Mouse (Mus musculus): ENCODE measurements at regions not wholly inside any gene's neighbourhood (a gene's known extent, or its start where the extent isn't known, plus 50 kb on each side); places are given as distances from the start of the nearest gene placed in this dataset.

DNA sequence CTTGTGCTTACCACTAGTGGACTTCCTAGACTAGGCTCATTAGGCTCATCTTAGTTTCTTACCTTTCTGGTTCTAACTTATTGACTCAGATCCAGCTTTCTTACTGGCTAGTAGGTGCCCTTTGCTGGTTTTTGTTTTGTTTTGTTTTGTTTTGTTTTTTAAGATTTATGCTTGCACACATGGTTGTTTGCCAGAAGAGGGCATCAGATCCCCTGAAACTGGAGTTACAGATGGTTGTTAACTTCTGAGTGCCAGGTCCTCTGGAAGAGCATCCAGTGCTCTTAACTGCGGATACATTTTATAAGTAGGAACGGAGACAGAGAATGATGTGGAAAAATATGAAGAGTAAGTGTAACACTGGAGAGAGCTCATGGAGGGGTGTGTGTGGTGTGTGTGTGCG lies 253.1 kb downstream of the Dysf start:
- DNase-seq (ENCODE audit: low spot score in 2 of 2), result no peak

Data from frontal cortex, postnatal 14 days (tissue).